Mouse (Mus musculus): ENCODE results near the gene Kansl1.

Kansl1 gene

GRCm38 (mm10) chr11:104309377-104310225 lies 159.1 kb downstream of the Kansl1 start:
- no peak for DNase-seq (ENCODE audit: low spot score in 2 of 2)

- DNase-seq (ENCODE audit: low spot score in 2 of 2): no peak
Observed at GRCm38 (mm10) chr11:104307136-104307535, 161.5 kb downstream of the Kansl1 start.

GRCm38 (mm10) chr11:104306483-104306882 lies 162.2 kb downstream of the Kansl1 start:
- no peak for DNase-seq (ENCODE audit: low spot score in 2 of 2)

GRCm38 (mm10) chr11:104305711-104306110 lies 162.9 kb downstream of the Kansl1 start:
- no peak for DNase-seq (ENCODE audit: low spot score in 2 of 2)

GRCm38 (mm10) chr11:104303088-104303960 lies 165.3 kb downstream of the Kansl1 start:
- no peak for DNase-seq (ENCODE audit: low spot score in 2 of 2)

- DNase-seq (ENCODE audit: low spot score in 2 of 2): no peak
Observed at GRCm38 (mm10) chr11:104302628-104303027, 166.0 kb downstream of the Kansl1 start.

- no peak for DNase-seq (ENCODE audit: low spot score in 2 of 2)
Observed at GRCm38 (mm10) chr11:104297671-104298070, 171.0 kb downstream of the Kansl1 start.

GRCm38 (mm10) chr11:104295656-104296055 lies 173.0 kb downstream of the Kansl1 start:
- no peak for DNase-seq (ENCODE audit: low spot score in 2 of 2)

- DNase-seq (ENCODE audit: low spot score in 2 of 2): no peak
Observed at GRCm38 (mm10) chr11:104295145-104295544, 173.5 kb downstream of the Kansl1 start.

- DNase-seq (ENCODE audit: low spot score in 2 of 2): no peak
Observed at GRCm38 (mm10) chr11:104293241-104293640, 175.4 kb downstream of the Kansl1 start.

- no peak for DNase-seq (ENCODE audit: low spot score in 2 of 2)
Observed at GRCm38 (mm10) chr11:104292443-104293220, 176.0 kb downstream of the Kansl1 start.

GRCm38 (mm10) chr11:104289199-104290031 lies 179.2 kb downstream of the Kansl1 start:
- peak in 1 of 2 experiments; percentile 70 for DNase-seq (ENCODE audit: low spot score in 2 of 2)

- no peak for DNase-seq (ENCODE audit: low spot score in 2 of 2)
Observed at GRCm38 (mm10) chr11:104288835-104289198, 179.8 kb downstream of the Kansl1 start.

GRCm38 (mm10) chr11:104287113-104287512 lies 181.5 kb downstream of the Kansl1 start:
- no peak for DNase-seq (ENCODE audit: low spot score in 2 of 2)
